Mouse (Mus musculus) retina, embryonic 14.5 days (tissue): ENCODE measurements around the gene Hoxd3.

Source experiments
- DNase-seq: peaks from one replicate; pipeline ENCODE4 v3.0.0-alpha.2; 2015; ENCODE audit warnings: low spot score

The Hoxd3 gene

DNA sequence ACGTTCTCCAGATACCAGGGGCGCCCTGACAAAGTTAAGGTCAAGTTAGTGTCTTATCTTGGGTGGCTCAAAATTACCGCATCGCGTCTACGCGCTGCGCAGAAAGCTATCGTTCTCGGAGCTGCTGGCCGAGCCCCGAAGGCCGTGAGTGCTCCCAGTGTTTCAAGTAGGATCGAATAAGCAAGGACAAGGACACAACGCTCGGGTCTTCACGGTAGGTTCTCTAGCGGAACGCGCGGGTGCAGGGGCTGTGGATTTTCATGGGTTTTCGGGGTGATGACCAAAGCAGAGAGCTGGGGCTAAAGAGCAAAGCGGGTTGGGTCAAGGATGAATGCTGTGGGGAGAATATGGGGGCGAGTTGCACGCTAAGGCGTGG, 32.1 kb upstream of the Hoxd3 start:
- DNase-seq, result no peak

DNA sequence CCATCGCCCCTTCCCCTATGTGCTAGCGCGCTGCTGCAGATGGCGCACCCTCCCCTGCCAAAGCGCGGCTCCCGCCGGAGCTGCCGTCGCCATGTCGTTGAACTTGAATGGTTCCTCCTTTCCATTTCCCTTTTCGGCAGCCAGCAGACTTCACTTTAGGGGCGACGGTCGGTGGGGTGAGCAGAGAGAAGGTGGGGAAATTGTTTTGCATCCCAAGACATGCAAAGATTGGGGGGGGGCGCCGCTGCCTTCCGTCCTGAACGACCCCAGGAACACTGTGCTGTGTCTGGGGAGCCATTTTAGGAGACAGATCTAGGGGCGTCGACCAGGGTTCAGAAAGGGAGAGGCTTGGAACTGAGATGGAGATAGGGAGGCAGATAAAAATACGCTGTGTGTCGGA, 31.7 kb upstream of the Hoxd3 start:
- no peak for DNase-seq

GRCm38 (mm10) chr2:74680561-74681398, 30.9 kb upstream of the Hoxd3 start:
- DNase-seq, result no peak

- DNase-seq, result no peak
Observed at GRCm38 (mm10) chr2:74681594-74682531, 29.9 kb upstream of the Hoxd3 start.

DNA sequence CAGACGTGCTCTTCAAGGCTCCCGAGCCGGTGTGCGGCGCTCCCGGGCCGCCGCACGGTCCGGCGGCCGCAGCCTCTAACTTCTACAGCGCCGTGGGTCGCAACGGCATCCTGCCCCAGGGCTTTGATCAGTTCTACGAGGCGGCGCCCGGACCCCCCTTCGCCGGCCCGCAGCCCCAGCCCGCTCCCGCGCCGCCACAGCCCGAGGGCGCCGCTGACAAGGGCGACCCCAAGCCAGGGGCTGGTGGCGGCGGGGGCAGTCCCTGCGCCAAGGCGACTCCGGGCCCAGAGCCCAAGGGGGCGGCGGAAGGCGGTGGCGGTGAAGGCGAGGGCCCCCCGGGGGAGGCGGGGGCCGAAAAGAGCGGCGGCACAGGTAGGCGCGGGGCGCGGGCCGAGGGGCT, 28.9 kb upstream of the Hoxd3 start:
- no peak for DNase-seq

DNA sequence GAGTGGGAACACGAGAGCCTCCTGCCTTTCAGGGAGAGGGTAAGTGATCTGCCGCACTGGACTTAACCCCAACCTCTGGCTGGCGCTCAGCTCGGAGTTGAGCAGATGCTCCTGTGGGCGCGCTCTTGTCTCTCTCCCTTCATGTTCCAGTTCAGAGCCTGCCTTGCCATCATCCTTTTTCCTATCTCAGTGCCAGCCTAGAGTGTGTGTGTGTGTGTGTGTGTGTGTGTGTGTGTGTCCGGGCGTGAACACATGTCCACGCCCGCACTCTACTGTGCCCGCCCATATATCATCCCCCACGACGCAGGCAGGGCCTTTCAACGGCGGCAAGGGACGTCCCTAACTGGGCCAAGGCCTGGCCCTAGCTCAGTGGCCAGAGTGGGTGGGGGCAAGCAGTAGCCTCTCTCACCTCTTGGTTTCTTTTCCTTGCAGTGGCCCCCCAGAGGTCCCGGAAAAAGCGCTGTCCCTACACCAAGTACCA, 28.2 kb upstream of the Hoxd3 start:
- no peak for DNase-seq

DNA sequence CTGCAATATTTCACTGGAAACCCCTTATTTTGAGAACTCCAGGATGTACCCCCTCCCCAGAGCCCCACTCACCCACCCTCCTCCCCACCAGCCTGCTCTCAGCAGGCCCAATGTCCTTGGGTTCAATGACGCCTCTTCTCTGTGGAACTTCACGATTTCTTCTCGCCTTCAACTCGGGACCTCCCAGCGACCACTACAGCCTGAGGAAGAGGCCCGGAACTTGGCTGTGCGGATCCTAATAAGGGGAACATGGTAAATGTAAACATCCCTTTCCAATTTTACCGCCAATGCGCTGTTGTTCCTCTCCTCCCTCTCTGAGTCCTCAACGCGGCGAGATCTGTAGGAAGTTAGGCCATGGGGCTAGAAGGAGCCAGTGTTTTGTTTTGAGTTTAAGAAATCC, 27.6 kb upstream of the Hoxd3 start:
- DNase-seq, result no peak

DNA sequence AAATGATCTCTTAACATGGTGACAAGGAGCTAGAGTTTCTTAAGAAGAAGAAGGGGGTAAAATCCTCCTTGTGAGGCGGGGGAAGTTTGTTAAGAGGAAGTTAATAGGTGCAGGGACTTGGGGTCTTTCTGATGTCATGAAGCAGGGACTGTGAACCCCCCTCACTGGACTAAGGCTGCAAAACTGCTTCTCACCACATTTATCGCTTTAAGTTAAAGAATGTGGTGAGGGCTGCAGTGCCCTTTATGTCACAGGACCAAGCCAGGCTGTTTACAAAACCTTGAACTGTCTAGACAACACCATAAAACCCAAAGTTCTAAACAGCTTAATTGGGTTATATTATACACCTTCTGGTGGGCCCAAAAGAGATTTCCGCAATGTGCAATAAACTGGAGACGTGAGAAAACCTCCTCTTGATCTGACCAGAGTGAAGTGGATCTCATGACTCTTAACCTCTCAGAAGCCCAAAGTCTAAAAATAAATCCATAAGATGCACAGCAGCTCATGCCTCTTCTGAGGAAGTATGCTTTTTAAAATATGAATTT, 26.6 kb upstream of the Hoxd3 start:
- no peak for DNase-seq

DNA sequence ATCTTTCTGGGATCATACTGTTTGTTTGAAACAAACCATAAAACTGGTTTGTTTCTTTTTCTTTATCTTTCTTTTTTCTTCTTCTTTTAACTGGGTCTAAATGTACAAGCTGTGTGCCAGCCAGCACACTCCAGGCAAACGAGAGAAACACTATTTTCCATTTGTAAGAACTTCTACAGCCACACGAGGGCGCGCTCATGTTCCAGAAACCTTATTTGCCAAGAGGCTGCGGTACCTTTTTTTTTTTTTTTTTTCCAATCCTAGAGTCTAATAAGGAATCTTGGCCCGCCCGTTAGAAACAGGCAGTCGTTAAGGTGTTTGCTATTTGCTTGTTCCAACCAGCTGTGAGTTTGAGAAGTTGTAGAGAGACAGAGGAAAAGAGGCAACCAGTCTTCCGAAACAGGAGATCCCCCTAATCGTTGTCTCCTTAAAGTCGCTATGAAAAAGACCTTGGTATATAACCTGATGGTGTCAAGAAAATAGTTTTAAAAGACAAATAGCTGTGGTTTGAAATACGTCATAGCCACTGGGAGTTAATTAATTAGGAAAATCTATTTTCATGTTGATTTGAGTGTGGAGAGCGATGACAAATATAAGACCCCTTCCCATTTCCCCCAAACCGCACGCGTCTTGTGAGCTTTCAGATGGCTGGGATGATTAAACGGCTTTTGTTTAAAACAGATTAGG, 25.3 kb upstream of the Hoxd3 start:
- peak; percentile 87 for DNase-seq

- DNase-seq, result no peak
Observed at GRCm38 (mm10) chr2:74686988-74687697, 24.6 kb upstream of the Hoxd3 start.

DNA sequence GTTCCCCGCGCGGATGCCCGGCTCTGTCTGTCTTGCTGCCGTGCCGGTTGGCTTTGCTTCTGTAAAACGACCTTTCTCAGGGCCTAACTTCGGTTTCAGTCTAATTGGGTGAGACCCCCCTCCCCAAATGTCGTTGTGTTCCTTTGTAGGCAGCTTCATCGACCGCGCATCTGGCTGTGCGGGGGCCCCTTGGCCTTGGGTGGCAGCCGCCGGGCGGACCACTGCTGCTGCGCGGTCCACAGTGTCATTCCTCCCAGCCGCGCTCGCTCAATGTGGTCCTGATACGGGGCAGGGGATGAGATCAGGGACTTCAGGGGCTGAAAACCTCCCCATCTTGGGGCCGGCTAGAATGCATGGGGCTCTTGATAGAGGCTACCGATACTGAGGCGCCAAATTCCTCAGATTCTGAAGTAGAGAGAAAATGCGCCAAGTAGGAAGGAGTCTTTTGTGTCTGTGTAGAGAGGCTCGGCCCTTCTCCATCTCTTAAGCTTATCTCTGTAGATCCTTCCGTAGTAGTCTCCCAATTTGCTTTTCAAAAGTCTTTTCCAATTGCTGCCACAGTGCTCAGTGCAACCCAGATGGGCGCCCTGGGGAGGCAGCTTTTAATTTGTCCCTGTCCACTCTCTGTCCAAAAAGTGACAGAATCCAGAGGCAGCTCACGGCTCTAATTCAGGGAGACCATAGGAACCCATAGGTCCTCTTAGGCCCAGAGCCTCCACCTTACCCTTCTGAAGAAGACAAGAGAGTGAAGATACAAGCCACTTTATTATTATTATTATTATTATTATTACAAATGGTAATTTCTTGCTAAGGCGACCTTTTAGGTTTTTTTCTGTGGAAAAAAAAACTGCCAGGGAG, 23.8 kb upstream of the Hoxd3 start:
- DNase-seq, result no peak

DNA sequence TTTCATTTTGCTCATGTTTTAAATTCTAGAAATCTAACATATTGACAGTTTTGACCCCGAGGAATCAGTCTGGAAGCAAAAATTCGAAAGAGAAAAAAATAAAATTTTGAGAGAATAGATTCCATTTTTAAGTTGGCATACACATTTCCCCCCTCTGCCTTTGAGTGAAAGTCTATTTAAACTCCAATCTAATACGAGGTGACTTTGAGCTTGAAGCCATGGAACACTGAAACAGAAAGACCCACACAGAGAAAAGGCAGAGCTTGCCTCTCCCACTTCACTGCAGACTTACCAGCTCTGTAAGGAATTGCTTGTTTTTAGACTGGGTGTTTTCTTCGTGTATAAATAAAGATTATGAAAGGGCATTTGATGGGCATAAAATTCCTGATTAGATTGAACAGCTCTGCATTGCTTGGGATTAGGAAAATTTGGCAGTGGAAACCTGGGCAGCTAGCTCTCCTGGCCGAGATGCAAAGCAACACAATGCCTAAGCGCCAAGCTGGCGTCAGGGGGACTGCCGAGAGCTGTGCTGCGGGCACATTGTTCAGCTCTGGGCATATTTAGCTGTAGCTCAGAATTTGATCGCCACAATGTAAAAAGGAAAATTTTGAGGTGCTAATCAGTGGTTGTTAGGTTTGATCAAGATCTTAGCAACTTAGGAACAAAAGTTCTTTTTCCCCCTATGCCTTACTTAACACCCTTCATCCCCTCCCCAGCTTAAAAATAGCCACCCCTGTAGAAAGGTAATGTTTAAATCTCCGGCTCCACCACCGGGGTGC, 22.7 kb upstream of the Hoxd3 start:
- no peak for DNase-seq

DNA sequence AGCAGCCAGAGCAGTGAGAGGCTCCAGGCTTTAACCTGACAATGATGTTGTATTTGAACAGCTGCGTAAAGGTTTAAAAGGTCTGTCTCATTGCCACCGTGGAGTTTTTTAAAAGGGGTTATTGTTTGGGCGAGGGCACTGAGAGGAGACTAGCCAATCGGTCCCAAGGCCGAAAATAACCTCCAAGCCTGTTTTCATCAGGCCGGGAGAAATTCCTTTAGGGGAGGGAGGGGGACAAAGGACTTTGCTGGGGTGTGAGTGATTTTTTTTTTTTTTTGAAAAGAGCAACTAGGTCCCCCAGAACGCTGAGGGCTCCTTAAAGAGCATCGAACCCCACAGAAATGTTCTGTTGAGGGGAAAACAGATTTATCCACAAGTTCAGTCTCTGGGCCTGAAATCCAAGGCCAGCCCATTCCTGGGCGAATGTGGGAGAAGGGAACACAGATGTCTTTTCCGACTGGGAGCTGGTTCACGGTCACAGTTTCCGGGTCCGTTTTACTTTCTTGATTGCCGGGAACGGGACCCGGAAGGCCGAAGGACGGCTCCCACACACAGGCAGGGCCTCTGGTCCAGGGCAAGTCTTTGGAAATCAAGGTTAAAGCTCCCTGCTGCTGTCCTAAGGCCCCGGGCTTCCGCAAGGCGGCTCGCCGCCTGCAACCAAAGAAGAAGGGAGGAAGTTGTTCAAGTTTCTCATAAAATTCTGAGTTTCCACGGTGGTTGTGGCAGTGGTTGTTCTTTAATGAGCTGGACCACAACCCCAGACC, 22.0 kb upstream of the Hoxd3 start:
- no peak for DNase-seq

- DNase-seq, result no peak
Observed at GRCm38 (mm10) chr2:74690338-74690716, 21.4 kb upstream of the Hoxd3 start.

DNA sequence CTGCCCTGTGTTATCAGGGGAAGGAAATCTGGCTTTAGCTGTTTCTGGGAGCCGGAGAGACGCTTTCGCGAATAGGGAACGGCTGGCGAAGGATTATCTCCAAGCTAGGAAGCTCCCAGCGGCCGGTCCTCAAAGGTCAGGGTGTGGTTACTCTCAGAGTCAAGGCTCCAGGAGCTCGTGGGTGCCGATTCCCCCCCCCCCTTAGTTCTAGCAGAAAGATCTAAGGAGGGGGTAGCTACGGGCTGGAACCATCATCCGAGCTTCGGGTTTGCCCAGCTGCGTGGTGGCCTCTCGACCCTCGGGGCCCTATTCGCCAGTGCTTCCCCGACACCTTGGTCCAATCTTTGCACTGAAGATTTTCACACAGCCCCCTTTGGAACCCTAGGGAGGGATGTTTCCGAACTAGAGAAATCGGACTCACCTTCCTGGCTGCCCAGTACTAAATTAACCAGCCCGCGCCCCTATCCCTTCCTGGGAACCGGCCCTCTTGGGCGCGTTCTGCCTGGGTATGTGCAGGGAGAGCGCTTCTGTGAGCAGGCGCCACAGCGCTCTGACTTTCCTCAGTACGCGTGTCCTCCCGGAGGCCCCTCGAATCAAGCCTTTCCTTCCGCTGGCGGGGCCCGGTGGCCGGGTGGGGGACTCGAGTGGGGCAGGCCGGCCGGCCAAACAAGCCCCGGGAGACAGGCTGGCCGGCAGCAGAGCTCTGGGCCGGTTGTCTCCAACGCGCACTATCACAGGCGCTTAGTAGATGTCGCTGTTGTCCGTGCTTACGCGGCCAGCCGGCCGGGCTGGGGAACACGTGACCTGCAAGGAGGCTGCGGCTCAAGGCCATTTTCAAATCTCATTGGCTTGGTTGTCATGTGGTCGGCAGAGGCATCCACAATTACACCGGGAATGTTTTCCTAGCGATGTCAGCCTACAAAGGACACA, 20.4 kb upstream of the Hoxd3 start, which contains the start of gene Hoxd10:
TSS of gene Hoxd10 (plus strand) at position 903 of the 930 bp plus-strand sequence.
- peak; percentile 75 for DNase-seq

- DNase-seq, result no peak
Observed at GRCm38 (mm10) chr2:74691995-74692807, 19.5 kb upstream of the Hoxd3 start.
